Mouse (Mus musculus) frontal cortex, adult (tissue): Measurements from ENCODE around the gene Dyrk1a.

Experiments used
- ATAC-seq: cut with Nextera tagmentation; 2 replicates; pipeline ENCODE4 v1.9.2; 2017; ENCODE audit warnings: mild to moderate bottlenecking, moderate library complexity, mixed read lengths; ENCODE audit not compliant: low TSS enrichment

Dyrk1a gene

GRCm38 (mm10) chr16:94559282-94559681, 10.5 kb upstream of the Dyrk1a start:
- no peak for ATAC-seq

GRCm38 (mm10) chr16:94559782-94560181, 10.0 kb upstream of the Dyrk1a start:
- ATAC-seq: no peak

GRCm38 (mm10) chr16:94560618-94561017, 9.2 kb upstream of the Dyrk1a start:
- no peak for ATAC-seq

GRCm38 (mm10) chr16:94566124-94566523, 3.7 kb upstream of the Dyrk1a start:
- no peak for ATAC-seq

GRCm38 (mm10) chr16:94566834-94567585, 2.8 kb upstream of the Dyrk1a start:
- no peak for ATAC-seq

- ATAC-seq: no peak
Observed at GRCm38 (mm10) chr16:94567751-94568150, 2.1 kb upstream of the Dyrk1a start.

- peak; percentile 40 for ATAC-seq
Observed at GRCm38 (mm10) chr16:94568335-94569228, 1.2 kb upstream of the Dyrk1a start.

GRCm38 (mm10) chr16:94570361-94571041, 691 bp downstream of the Dyrk1a start:
- 0 out of 2 replicates have a peak, but pooled peaks have one; percentile 7 for ATAC-seq

GRCm38 (mm10) chr16:94571111-94571993, 1.5 kb downstream of the Dyrk1a start:
- ATAC-seq: no peak

- ATAC-seq: no peak
Observed at GRCm38 (mm10) chr16:94572422-94572821, 2.6 kb downstream of the Dyrk1a start.

GRCm38 (mm10) chr16:94574025-94574717, 4.4 kb downstream of the Dyrk1a start:
- ATAC-seq: no peak

GRCm38 (mm10) chr16:94574718-94575094, 4.9 kb downstream of the Dyrk1a start:
- no peak for ATAC-seq

- no peak for ATAC-seq
Observed at GRCm38 (mm10) chr16:94575757-94576156, 5.9 kb downstream of the Dyrk1a start.

- no peak for ATAC-seq
Observed at GRCm38 (mm10) chr16:94579348-94579747, 9.5 kb downstream of the Dyrk1a start.

GRCm38 (mm10) chr16:94580844-94581405, 11.1 kb downstream of the Dyrk1a start:
- 0 out of 2 replicates have a peak, but pooled peaks have one; percentile 22 for ATAC-seq

- peak; percentile 17; the same call in 1 of the 2 replicates for ATAC-seq
Observed at GRCm38 (mm10) chr16:94586349-94586990, 16.7 kb downstream of the Dyrk1a start.

GRCm38 (mm10) chr16:94587461-94587860, 17.7 kb downstream of the Dyrk1a start:
- no peak for ATAC-seq

- ATAC-seq: peak; percentile 43
Observed at GRCm38 (mm10) chr16:94588171-94588570, 18.4 kb downstream of the Dyrk1a start.

- ATAC-seq: no peak
Observed at GRCm38 (mm10) chr16:94588974-94589373, 19.2 kb downstream of the Dyrk1a start.

GRCm38 (mm10) chr16:94589648-94590047, 19.8 kb downstream of the Dyrk1a start:
- no peak for ATAC-seq
